Mouse (Mus musculus): ENCODE data around the gene Platr17. TPM values are rescaled to one million over a fixed set of nuclear protein-coding genes. Genes with fewer than 3 reads are reported as not detected.

Platr17 gene
- polyA plus RNA-seq, 1 experiment from 2014 or later, result 0.27 TPM

DNA sequence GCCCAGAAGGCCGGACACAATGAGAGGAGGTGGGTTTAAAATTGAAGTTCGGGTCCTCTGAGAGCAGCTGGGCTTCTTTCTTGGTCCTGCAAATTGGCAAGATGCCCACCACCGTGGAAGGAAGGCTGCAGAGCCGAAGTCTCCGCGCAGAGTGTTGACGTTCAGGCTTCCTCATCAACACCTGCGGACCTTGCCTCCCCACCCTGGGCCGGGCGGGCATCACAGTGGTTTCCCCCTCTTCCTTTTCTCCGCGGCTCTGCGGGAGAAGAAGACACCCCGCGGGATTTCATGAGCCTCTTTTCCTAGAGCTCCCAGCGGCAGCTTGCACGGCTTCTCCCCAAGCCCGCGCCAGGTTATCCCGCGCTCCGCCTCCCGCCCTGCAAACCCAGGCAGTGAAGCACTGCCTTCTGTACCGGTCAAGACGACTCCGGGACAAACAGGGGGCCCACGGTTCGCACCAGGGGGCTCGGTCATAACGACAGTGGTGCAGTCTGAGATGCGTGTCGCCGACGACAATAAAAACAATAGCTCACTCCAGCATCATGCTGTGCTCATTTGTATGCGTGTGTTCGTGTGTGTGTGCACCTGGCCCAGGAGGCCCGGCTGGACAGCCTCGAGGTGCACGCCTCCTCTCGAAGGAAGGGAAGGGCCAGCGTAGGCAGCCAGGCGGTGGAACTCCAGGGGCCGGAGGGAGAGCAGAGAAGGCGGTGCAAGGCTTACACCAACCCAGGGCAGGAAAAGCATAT lies 3.6 kb downstream of the Platr17 start:
- Histone ChIP-seq H3K27ac (replicated peaks) (peak overlapping the region; percentile 93), H3K4me1 (peaks cover 47% of the 10 kb centered on the region), H3K36me3 (replicated peaks) (peaks cover 33% of the 10 kb centered on the region), H3K4me3 (peak overlapping the region; percentile 95), H3K9me3 (no peaks in the 10 kb centered on the region), H3K27me3 (replicated peaks; ENCODE audit: low read depth, poor library complexity, severe bottlenecking) (no peaks in the 10 kb centered on the region)
- WGBS, result under 1% methylated on average over 44 of the region's 44 CpGs
- peak; percentile 59 for DNase-seq (ENCODE audit: low spot score)

DNA sequence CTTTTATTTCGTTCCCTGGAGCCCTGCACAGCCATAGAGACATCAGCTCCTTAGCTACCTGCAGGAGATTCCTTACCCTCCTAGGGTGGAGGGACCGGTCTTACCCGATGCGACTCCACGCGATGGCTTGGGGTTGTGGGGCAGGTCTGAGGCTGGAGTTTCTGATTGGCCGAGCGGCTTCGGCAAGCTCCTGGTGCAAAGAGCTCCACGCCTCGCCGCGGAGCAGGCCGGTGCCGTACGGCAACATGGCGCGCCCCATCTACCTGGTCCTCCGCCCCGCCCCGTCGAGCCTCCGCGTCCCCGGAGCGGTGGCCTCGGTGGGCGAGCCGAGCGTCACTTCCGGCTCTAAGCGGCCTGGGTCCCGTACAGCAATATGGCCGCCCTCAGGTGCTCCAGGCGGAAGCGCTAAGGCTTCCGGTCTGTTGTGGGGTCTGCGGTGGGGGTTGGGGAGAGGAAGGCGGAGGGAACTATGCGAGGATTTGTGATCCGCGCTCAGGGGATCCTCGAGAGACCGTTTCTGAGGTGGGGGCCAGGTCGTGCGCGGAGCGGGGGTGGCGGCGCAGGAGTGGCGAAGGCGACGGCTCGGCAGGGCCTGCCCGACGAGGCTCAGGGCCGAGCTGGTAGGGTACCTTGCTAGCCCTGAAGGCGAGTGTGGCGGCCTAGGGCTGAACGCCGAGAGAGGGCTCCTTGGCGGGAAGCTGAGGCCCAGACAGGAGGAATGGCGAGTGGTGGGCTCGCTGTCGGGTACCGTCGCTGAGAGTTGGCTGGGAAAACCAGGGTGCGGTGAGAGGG lies 4.3 kb downstream of the Platr17 start, which contains the start of gene Daxx:
Daxx (plus strand) TSS at position 338 of the 792 bp plus-strand sequence.
- peak within 1 kb of the TSS; percentile 93 for H3K27ac ChIP-seq (replicated peaks)
- peak; percentile 100 for DNase-seq (ENCODE audit: low spot score)
- H3K27me3 ChIP-seq (replicated peaks; ENCODE audit: low read depth, poor library complexity, severe bottlenecking), result no peaks in the 10 kb centered on the region
- no peaks in the 10 kb centered on the region for H3K9me3 ChIP-seq
- under 1% methylated on average over 68 of the region's 68 CpGs for WGBS
- peaks cover 49% of the 10 kb centered on the region for H3K4me1 ChIP-seq
- peak within 1 kb of the TSS; percentile 95 for H3K4me3 ChIP-seq
- H3K36me3 ChIP-seq (replicated peaks), result peaks cover 40% of the 10 kb centered on the region

DNA sequence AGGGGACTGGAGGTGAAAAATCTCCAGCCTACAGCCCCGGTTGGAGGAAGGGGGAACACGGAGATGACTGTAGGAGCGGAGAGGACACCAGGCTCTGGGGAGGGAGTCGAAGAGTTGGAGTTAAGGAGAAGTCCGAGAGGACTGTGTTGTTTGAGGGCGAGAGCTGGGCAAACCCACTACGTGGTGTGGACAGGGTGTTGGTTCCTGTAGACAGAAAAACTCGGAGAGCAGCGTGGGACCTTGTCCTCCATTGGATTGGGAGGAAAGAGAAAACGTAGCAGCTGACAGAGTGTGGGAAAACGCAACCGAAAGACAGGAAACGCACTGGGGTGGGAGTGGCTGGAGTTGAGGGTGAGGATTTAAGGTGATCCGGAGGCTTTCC lies 4.9 kb downstream of the Platr17 start:
- H3K36me3 ChIP-seq (replicated peaks), result peaks cover 46% of the 10 kb centered on the region
- WGBS, result under 1% methylated on average over 14 of the region's 14 CpGs
- no peaks in the 10 kb centered on the region for H3K27me3 ChIP-seq (replicated peaks; ENCODE audit: low read depth, poor library complexity, severe bottlenecking)
- H3K9me3 ChIP-seq, result no peaks in the 10 kb centered on the region
- H3K27ac ChIP-seq (replicated peaks), result peak overlapping the region; percentile 93
- DNase-seq (ENCODE audit: low spot score), result no peak
- H3K4me3 ChIP-seq, result peak overlapping the region; percentile 95
- peaks cover 52% of the 10 kb centered on the region for H3K4me1 ChIP-seq

DNA sequence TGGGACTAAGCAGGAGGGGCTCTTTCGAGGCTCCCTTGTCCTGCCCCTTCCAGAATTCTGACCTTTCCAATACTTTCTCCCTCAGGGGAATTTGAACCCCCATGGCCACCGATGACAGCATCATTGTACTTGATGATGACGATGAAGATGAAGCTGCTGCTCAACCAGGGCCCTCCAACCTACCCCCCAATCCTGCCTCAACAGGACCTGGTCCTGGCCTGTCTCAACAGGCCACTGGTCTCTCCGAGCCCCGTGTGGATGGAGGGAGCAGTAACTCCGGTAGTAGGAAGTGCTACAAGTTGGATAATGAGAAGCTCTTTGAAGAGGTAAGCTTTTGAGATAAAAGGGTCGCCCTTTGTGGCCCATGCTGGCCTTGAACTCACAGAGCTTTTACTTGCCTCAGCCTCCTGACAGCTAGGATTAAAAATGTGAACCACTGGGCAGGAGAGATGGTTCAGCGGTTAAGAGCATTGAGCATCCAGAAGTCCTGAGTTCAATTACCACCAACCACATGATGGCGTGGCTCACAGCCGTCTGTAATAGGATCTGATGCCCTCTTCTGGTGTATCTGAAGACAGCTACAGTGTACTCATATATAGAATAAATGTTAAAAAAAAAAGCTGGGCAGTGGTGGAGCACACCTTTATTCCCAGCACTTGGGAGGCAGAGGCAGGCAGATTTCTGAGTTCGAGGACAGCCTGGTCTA lies 5.6 kb downstream of the Platr17 start:
- H3K36me3 ChIP-seq (replicated peaks), result peaks cover 50% of the 10 kb centered on the region
- no peaks in the 10 kb centered on the region for H3K9me3 ChIP-seq
- DNase-seq (ENCODE audit: low spot score), result no peak
- H3K27ac ChIP-seq (replicated peaks), result peak overlapping the region; percentile 93
- peaks cover 56% of the 10 kb centered on the region for H3K4me1 ChIP-seq
- no peaks in the 10 kb centered on the region for H3K27me3 ChIP-seq (replicated peaks; ENCODE audit: low read depth, poor library complexity, severe bottlenecking)
- WGBS, result 52% methylated on average over 11 of the region's 11 CpGs
- peak overlapping the region; percentile 95 for H3K4me3 ChIP-seq

DNA sequence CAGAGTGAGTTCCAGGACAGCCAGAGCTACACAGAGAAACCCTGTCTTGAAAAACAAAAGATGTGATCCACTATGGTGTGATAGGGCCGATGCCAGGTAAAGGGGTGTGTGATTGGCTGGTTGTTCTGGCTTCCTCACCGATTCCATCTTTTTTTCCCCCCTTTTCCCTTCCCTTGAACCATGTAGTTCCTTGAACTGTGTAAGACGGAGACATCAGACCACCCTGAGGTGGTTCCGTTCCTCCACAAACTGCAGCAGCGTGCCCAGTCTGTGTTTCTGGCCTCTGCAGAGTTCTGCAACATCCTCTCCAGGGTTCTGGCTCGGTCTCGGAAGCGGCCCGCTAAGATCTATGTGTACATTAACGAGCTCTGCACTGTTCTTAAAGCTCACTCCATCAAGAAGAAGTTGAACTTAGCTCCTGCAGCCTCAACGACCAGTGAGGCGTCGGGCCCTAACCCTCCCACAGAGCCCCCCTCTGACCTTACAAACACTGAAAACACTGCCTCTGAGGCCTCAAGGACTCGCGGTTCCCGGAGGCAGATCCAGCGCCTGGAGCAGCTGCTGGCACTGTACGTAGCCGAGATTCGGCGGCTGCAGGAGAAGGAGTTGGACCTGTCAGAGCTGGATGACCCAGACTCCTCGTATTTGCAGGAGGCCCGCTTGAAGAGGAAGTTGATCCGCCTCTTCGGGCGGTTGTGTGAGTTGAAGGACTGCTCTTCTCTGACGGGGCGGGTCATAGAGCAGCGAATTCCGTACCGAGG lies 6.3 kb downstream of the Platr17 start:
- Histone ChIP-seq H3K9me3 (no peaks in the 10 kb centered on the region), H3K27ac (replicated peaks) (no peak overlapping the region), H3K27me3 (replicated peaks; ENCODE audit: low read depth, poor library complexity, severe bottlenecking) (no peaks in the 10 kb centered on the region), H3K36me3 (replicated peaks) (peaks cover 50% of the 10 kb centered on the region), H3K4me3 (peak overlapping the region; percentile 95), H3K4me1 (peaks cover 57% of the 10 kb centered on the region)
- no peak for DNase-seq (ENCODE audit: low spot score)
- 93% methylated on average over 31 of the region's 31 CpGs for WGBS

DNA sequence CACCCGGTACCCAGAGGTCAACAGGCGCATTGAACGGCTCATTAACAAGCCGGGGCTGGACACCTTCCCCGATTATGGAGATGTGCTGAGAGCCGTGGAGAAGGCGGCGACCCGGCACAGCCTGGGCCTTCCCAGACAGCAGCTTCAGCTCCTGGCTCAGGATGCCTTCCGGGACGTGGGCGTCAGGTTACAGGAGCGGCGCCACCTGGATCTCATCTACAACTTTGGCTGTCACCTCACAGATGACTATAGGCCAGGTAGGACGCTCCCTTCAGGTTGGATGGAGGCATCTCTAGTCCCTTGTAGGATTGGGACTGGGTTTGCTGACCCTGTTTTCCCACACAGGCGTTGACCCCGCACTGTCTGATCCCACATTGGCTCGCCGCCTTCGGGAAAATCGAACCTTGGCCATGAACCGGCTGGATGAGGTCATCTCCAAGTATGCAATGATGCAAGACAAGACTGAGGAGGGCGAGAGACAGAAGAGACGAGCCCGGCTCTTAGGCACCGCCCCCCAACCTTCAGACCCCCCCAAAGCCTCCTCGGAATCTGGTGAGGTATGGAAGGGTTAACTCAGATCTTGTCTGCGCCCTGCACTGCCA lies 7.0 kb downstream of the Platr17 start:
- Histone ChIP-seq H3K9me3 (no peaks in the 10 kb centered on the region), H3K27me3 (replicated peaks; ENCODE audit: low read depth, poor library complexity, severe bottlenecking) (no peaks in the 10 kb centered on the region), H3K4me3 (peak overlapping the region; percentile 95; the same call in 1 of the 2 replicates), H3K4me1 (peaks cover 63% of the 10 kb centered on the region), H3K27ac (replicated peaks) (no peak overlapping the region), H3K36me3 (replicated peaks) (peaks cover 52% of the 10 kb centered on the region)
- no peak for DNase-seq (ENCODE audit: low spot score)
- 91% methylated on average over 28 of the region's 28 CpGs for WGBS

DNA sequence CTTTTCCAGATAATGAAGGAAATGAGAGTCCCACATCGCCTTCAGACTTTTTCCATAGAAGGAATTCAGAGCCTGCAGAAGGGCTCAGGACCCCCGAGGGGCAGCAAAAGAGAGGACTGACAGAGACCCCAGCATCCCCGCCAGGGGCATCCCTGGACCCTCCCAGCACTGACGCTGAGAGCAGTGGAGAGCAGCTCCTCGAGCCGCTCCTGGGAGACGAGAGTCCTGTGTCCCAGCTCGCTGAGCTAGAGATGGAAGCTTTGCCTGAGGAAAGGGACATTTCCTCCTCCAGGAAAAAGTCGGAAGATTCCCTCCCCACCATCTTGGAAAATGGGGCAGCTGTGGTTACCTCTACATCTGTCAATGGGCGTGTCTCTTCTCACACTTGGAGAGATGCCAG lies 8.3 kb downstream of the Platr17 start:
- H3K36me3 ChIP-seq (replicated peaks), result peaks cover 65% of the 10 kb centered on the region
- H3K4me3 ChIP-seq, result peak overlapping the region; percentile 25; the same call in 1 of the 2 replicates
- H3K9me3 ChIP-seq, result no peaks in the 10 kb centered on the region
- H3K4me1 ChIP-seq, result peaks cover 70% of the 10 kb centered on the region
- H3K27me3 ChIP-seq (replicated peaks; ENCODE audit: low read depth, poor library complexity, severe bottlenecking), result peaks cover 6% of the 10 kb centered on the region; the same call in 1 of the 2 replicates
- H3K27ac ChIP-seq (replicated peaks), result no peak overlapping the region
- WGBS, result 92% methylated on average over 10 of the region's 10 CpGs
- no peak for DNase-seq (ENCODE audit: low spot score)

DNA sequence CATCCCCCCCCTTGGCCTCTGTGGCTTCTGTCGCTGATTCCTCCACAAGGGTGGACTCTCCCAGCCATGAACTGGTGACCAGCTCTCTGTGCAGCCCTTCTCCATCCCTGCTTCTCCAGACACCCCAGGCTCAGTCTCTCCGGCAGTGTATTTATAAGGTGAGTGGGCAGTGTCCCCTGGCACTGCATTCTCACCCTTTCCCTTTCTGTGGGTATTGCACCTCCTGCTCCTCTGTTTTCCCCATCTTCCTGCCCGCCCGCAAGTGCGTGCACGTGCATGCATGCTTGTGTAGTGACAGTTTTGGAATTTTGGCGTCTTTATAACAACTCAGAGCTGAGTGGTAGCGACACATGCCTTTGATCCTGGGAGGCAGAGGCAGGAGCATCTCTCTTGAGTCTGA lies 9.0 kb downstream of the Platr17 start:
- DNase-seq (ENCODE audit: low spot score), result no peak
- H3K4me3 ChIP-seq, result peak overlapping the region; percentile 73; the same call in 1 of the 2 replicates
- peaks cover 10% of the 10 kb centered on the region; the same call in 1 of the 2 replicates for H3K27me3 ChIP-seq (replicated peaks; ENCODE audit: low read depth, poor library complexity, severe bottlenecking)
- H3K27ac ChIP-seq (replicated peaks), result no peak overlapping the region
- WGBS, result 94% methylated on average over 8 of the region's 8 CpGs
- H3K36me3 ChIP-seq (replicated peaks), result peaks cover 69% of the 10 kb centered on the region
- no peaks in the 10 kb centered on the region for H3K9me3 ChIP-seq
- peaks cover 70% of the 10 kb centered on the region for H3K4me1 ChIP-seq

DNA sequence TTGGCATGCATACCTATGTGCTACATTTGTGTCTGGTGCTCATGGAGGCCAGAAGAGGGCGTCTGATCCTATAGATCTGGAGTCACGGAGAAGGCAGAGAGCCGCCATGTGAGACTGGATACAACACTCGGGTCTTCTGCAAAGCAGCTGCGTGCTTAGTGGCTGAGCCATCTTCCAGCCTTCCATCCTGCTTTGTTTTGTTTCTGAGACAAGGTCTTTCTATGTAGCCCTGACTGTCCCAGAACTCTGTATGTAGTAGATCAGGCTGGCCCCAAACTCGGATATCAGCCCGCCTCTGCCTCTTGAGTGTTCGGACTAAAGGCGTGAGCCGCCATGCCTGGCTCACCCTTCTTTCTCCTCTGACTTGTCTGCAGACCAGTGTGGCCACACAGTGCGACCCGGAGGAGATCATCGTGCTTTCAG lies 10.0 kb downstream of the Platr17 start:
- H3K27me3 ChIP-seq (replicated peaks; ENCODE audit: low read depth, poor library complexity, severe bottlenecking), result peaks cover 10% of the 10 kb centered on the region; the same call in 1 of the 2 replicates
- H3K27ac ChIP-seq (replicated peaks), result no peak overlapping the region
- peaks cover 76% of the 10 kb centered on the region for H3K4me1 ChIP-seq
- no peak for DNase-seq (ENCODE audit: low spot score)
- no peaks in the 10 kb centered on the region for H3K9me3 ChIP-seq
- 71% methylated on average over 13 of the region's 13 CpGs for WGBS
- H3K4me3 ChIP-seq, result peak overlapping the region; percentile 73
- H3K36me3 ChIP-seq (replicated peaks), result peaks cover 69% of the 10 kb centered on the region

DNA sequence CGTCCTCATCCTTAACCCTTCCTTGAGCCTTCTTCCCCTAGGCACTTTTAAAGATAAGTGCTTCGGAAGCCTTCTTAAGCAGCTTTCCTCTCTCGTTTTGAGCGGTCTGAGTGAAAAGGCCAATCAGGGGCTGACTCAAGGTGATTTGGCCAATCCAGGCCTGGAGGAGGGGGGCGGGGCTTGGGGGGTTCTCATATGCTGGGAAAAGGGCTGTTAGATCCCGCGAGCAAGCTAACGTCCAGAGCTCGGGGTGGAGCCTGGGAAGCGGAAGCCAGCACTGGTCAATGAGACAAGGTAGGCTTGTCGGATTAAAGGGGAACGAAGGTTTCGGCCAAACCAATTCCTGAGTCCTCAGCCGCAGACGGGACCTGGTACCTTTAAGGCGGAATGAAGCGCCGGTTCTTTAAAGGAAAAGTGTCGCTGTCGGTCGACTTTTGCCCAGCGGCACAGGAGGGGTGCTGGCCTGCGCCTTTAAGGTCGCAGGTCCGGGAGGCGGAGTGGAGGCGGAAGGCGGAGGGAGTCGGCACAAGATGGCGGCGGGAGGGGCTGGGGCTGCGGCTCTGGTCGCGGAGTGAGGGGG lies 10.8 kb downstream of the Platr17 start, which contains the start of the genes Tapbp and Zbtb22:
Tapbp (plus strand) TSS at position 229 of the 580 bp plus-strand sequence.
Zbtb22 (plus strand) TSS at position 234 of the 580 bp plus-strand sequence.
- DNase-seq (ENCODE audit: low spot score), result peak; percentile 98
- WGBS, result under 1% methylated on average over 34 of the region's 34 CpGs
- Histone ChIP-seq H3K36me3 (replicated peaks) (peaks cover 64% of the 10 kb centered on the region), H3K9me3 (no peaks in the 10 kb centered on the region), H3K4me1 (peaks cover 76% of the 10 kb centered on the region), H3K27ac (replicated peaks) (peak within 1 kb of the TSS; percentile 94), H3K27me3 (replicated peaks; ENCODE audit: low read depth, poor library complexity, severe bottlenecking) (peaks cover 10% of the 10 kb centered on the region; the same call in 1 of the 2 replicates), H3K4me3 (peak within 1 kb of the TSS; percentile 73)

DNA sequence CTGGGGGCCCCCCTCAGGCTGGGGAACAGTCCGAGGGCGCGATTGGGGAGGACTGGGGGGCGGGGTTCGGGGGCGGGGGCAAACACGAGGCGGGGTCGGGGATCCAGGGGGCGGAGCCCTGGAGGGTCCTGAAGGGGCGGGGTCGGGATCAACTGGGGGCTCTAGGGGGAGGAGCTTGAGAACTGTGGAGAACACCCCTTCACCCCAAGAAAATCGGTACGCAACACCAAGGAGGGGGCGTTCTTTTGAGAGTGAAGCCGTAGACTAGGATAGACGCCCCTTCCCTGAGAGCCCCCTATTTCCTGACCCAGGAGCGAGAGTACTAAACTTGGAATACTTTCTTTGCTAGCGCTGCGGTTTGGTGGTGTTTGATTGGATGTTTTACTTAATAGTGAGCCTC lies 11.4 kb downstream of the Platr17 start:
- Histone ChIP-seq H3K36me3 (replicated peaks) (peaks cover 59% of the 10 kb centered on the region), H3K9me3 (no peaks in the 10 kb centered on the region), H3K4me3 (peak overlapping the region; percentile 73), H3K27me3 (replicated peaks; ENCODE audit: low read depth, poor library complexity, severe bottlenecking) (peaks cover 10% of the 10 kb centered on the region; the same call in 1 of the 2 replicates), H3K27ac (replicated peaks) (peak overlapping the region; percentile 94), H3K4me1 (peaks cover 76% of the 10 kb centered on the region)
- under 1% methylated on average over 20 of the region's 20 CpGs for WGBS
- DNase-seq (ENCODE audit: low spot score), result no peak

All from embryonic facial prominence, embryonic 10.5 days (tissue).